Mouse (Mus musculus): ENCODE measurements around the gene Ggct.

GRCm38 (mm10) chr6:55012516-55012915 lies 19.8 kb upstream of the Ggct start:
- no peak for TF ChIP-seq POLR2A (IDR thresholded peaks at IDR 0.05; ENCODE audit: low read depth, low read length)
- no peak for TF ChIP-seq CTCF (conservative IDR thresholded peaks at IDR 0.05; ENCODE audit: insufficient read depth, insufficient read length, low read depth, low read length)
